Mouse (Mus musculus) hindbrain, postnatal 0 days (tissue): ENCODE measurements around the gene Rcor2. TPM values are rescaled to one million over a fixed set of nuclear protein-coding genes. Genes with fewer than 3 reads are reported as not detected.
A peak's percentile ranks its signal among the peaks of the same experiment; 100 is the strongest.

Experiments used
- ATAC-seq: fragments of 200-750 bp; cut with Nextera tagmentation; 2 replicates; pipeline ENCODE4 v1.8.0; 2017; ENCODE audit warnings: mild to moderate bottlenecking, moderate TSS enrichment, moderate library complexity
- DNase-seq: peaks from one replicate; pipeline ENCODE4 v3.0.0-alpha.2; 2015; ENCODE audit warnings: low spot score
- H3K27ac ChIP-seq: fragments of 300-500 bp; sonication (generic); 2 replicates; pipeline ENCODE4 v1.5.1; 2014; ENCODE audit warnings: mild to moderate bottlenecking
- H3K27me3 ChIP-seq: fragments of 300-500 bp; sonication (generic); 2 replicates; pipeline ENCODE4 v1.6.1; 2014; ENCODE audit warnings: low read length, mixed read lengths; ENCODE audit not compliant: insufficient read depth
- H3K36me3 ChIP-seq: fragments of 300-500 bp; sonication (generic); 2 replicates; pipeline ENCODE4 v1.6.1; 2014; ENCODE audit warnings: low read length, mixed read lengths; ENCODE audit not compliant: insufficient read depth
- H3K4me1 ChIP-seq: fragments of 300-500 bp; sonication (generic); 2 replicates; pipeline ENCODE4 v1.6.1; 2014; ENCODE audit warnings: antibody characterized with exemption, low read length, mixed read lengths; ENCODE audit not compliant: insufficient read depth
- H3K4me2 ChIP-seq: fragments of 300-500 bp; sonication (generic); 2 replicates; pipeline ENCODE4 v1.6.1; 2014; ENCODE audit warnings: low read depth, mild to moderate bottlenecking, low read length, moderate library complexity, mixed read lengths
- H3K4me3 ChIP-seq: fragments of 300-500 bp; sonication (generic); 2 replicates; pipeline ENCODE4 v1.5.1; 2014; ENCODE audit warnings: low read length
- H3K9ac ChIP-seq: fragments of 300-500 bp; sonication (generic); replicated peaks from 2 replicates; pipeline ENCODE4 v1.6.1; 2014; ENCODE audit warnings: mild to moderate bottlenecking, low read length, moderate library complexity, mixed read lengths
- H3K9me3 ChIP-seq: fragments of 300-500 bp; sonication (generic); 2 replicates; pipeline ENCODE4 v1.6.1; 2016; ENCODE audit warnings: low read length, mixed read lengths
- CTCF ChIP-seq: IDR thresholded peaks from 2 replicates; pipeline ENCODE4 v1.5.1; 2016; ENCODE audit warnings: antibody characterized with exemption, control low read depth, low read depth
- WGBS: fragments of 180-500 bp; shearing (Covaris S2); extraction: QIAGEN DNeasy Blood & Tissue Kit; methylation state at CpG from one replicate; pipeline ENCODE4 v1.1.7; 2014; 5-methylcytosine and 5-hydroxymethylcytosine counted together
- polyA plus RNA-seq: library from polyadenylated mRNA; unstranded; fragments of >200 nt; fragmentation: Nextera tagmentation; extraction: Ambion mirVana; gene quantifications from 2 replicates; pipeline ENCODE4 v1.2.1, GENCODE M21; 2015
- total RNA-seq: library from RNA; depleted of rRNA; stranded (reverse); fragments of >200 nt; gene quantifications from 2 replicates; pipeline ENCODE4 v1.2.3, GENCODE M21; 2014

The Rcor2 gene
- total and polyA plus RNA-seq, 2 experiments from 2014 or later, result 16.6 to 73.2 TPM

DNA sequence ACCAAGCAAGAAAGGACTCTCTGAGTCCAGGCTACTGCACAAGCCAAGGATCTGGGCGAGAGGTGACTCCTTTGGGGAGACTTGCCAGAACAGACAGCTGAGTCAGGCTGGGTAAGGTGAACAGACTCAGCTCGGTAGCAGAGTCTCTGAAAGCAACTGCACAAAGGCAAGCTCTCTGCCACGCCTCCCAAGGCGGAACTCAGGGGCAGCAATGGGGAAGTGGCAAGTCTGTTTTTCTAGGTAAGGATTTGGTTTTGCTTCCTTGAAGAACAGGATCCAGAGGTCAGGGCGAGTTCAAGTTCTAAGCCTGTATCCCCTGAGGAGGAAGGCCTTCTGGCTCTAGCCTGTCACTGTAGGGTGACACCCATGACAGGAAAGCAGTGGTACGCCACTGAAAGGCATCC, 40.6 kb upstream of the Rcor2 start:
- no peak overlapping the region for H3K27ac ChIP-seq
- WGBS, result 83% methylated on average over 6 of the region's 6 CpGs
- no peaks in the 10 kb centered on the region for H3K27me3 ChIP-seq
- H3K4me1 ChIP-seq, result no peaks in the 10 kb centered on the region
- no peak overlapping the region for H3K4me2 ChIP-seq
- DNase-seq, result no peak
- H3K9ac ChIP-seq, result no peak overlapping the region
- peaks cover 51% of the 10 kb centered on the region for H3K36me3 ChIP-seq
- TF ChIP-seq CTCF, result no peak
- no peak overlapping the region for H3K4me3 ChIP-seq
- H3K9me3 ChIP-seq, result no peaks in the 10 kb centered on the region
- ATAC-seq, result no peak

DNA sequence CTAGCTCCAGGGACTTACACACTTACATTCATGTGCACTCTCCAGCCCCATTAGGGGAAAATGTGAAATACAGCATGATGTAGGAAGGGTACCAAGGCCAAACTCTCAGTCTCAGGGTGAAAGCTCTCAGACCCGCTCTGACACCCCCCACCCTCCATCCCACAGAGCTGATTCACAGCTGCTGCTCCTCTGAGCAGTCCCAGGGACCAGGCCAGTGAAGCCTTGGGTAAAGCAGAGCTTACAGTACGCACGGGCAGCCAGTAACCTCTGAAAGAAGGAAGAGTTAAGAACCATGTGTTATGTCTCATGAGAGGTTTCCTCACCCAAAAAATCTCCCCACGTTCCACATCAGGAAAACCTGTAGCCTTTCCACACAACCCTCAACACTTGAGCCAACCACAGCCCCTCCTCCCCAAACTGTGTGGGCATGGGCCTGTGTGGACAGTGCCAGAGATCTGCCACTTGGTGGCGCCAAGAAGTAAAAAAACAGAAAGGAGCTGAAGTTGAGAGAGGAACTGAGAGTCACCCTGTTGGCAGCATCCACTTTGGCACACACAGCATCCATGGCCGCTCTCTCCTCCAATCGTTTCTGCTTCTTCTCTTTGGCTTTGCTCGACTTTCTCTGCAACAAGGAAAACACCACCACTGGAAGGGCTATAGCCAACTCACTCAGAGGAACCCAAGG, 32.4 kb upstream of the Rcor2 start:
- Histone ChIP-seq H3K9ac (no peak overlapping the region), H3K4me3 (no peak overlapping the region), H3K4me2 (no peak overlapping the region), H3K4me1 (no peaks in the 10 kb centered on the region; the same call in 1 of the 2 replicates), H3K36me3 (peaks cover 28% of the 10 kb centered on the region), H3K27me3 (no peaks in the 10 kb centered on the region), H3K9me3 (no peaks in the 10 kb centered on the region), H3K27ac (0 out of 2 replicates have a peak overlapping the region, but pooled peaks have one; percentile 26)
- peak; percentile 96 for ATAC-seq
- DNase-seq, result peak; percentile 91
- peak; percentile 96 for TF ChIP-seq CTCF
- 43% methylated on average over 8 of the region's 8 CpGs for WGBS

DNA sequence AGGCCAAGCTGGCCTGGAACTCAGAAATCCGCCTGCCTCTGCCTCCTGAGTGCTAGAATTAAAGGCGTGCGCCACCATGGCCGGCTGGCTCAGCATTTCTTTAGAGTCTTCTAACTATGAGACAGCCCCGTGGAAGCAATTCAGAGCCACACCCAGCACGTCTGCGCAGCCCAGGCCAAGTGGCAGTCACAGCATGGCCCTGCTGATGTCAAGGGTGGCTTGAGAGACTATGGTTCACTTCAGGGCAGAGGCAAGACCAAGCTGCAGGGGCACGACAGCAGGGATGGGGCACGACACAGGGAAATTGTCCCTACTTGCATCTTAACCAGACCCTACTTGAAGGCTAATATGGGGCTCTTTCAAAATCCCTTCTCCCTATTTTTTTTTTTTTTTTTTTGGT, 31.7 kb upstream of the Rcor2 start:
- no peak overlapping the region for H3K4me2 ChIP-seq
- 89% methylated on average over 9 of the region's 9 CpGs for WGBS

DNA sequence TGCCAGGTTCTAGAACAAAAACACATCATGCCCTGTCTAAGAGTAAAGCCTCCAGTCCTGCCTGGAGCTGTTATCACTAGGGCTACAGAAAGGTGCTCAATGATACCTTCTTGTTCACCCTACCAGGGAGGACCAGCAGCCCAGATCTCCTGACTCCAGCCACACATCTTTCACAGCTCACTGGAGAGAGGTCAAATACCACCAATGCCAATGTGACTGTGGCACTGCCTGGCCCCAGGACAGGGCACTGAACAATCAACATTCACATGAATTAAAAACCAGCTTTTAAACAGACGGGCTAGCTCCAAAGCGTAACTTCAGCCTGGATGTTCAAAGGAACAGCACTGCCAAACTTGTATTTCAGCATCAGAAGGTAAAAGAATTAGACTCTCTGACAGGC, 31.1 kb upstream of the Rcor2 start:
- no peak for DNase-seq
- H3K27ac ChIP-seq, result no peak overlapping the region
- no peak overlapping the region for H3K4me3 ChIP-seq
- H3K4me2 ChIP-seq, result no peak overlapping the region
- no peak for ATAC-seq
- H3K9ac ChIP-seq, result no peak overlapping the region
- peaks cover 15% of the 10 kb centered on the region for H3K36me3 ChIP-seq
- no peak for TF ChIP-seq CTCF
- peaks cover 8% of the 10 kb centered on the region for H3K4me1 ChIP-seq
- H3K9me3 ChIP-seq, result no peaks in the 10 kb centered on the region
- H3K27me3 ChIP-seq, result no peaks in the 10 kb centered on the region
- 89% methylated on average over 2 of the region's 2 CpGs for WGBS

More for the DNA sequence above, 31.7 kb upstream of the Rcor2 start:
- Histone ChIP-seq H3K4me3 (no peak overlapping the region), H3K27me3 (no peaks in the 10 kb centered on the region), H3K36me3 (peaks cover 20% of the 10 kb centered on the region), H3K9me3 (no peaks in the 10 kb centered on the region), H3K27ac (no peak overlapping the region), H3K4me1 (peaks cover 7% of the 10 kb centered on the region), H3K9ac (no peak overlapping the region)
- ATAC-seq (no peak), DNase-seq (no peak)
- TF ChIP-seq CTCF, result no peak

DNA sequence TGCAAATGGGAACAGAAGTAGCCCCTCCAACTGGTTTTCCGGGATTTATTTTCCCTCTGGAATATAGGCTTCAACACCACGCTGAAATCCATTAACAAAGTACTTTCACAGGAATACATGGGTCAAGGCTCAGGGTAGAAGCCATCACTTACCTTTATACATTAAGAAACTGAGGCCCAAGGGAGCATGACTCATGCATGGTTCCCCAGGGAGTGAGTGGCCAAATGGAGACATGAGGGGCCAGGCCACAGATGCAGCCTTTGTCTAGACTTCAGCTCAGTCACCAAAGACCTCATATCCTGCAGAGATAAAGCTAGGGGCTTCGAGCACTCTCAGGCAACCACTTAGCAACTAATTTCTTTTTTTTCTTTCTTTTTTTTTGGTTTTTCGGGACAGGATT, 30.4 kb upstream of the Rcor2 start:
- Histone ChIP-seq H3K27ac (no peak overlapping the region), H3K4me3 (no peak overlapping the region), H3K9ac (no peak overlapping the region), H3K4me1 (peaks cover 8% of the 10 kb centered on the region), H3K9me3 (no peaks in the 10 kb centered on the region), H3K27me3 (no peaks in the 10 kb centered on the region), H3K36me3 (peaks cover 8% of the 10 kb centered on the region), H3K4me2 (no peak overlapping the region)
- no peak for DNase-seq
- WGBS, result 76% methylated on average over 4 of the region's 4 CpGs
- ATAC-seq, result no peak
- TF ChIP-seq CTCF, result no peak

DNA sequence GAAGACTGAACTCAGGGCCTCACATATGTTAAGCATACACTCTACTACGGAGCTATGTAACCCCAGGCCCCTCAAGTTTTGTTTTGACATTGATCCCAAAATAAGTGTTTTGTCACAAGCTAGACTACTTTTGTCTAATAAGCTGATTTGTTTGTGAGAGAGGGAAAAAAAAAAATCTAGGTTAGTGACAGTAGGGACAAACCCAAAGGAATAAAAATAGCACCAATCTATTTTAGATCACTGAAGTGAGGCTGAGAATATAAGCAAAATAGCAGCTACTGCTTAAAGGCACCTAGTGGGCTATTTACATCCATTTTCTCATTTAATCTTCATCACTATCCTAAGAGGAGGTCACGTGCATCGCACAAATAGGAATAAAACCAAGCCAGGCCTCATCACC, 27.6 kb upstream of the Rcor2 start:
- ATAC-seq, result no peak
- TF ChIP-seq CTCF, result no peak
- 74% methylated on average over 3 of the region's 3 CpGs for WGBS
- H3K27ac ChIP-seq, result no peak overlapping the region
- H3K4me3 ChIP-seq, result peak overlapping the region; percentile 75
- no peaks in the 10 kb centered on the region for H3K27me3 ChIP-seq
- H3K36me3 ChIP-seq, result no peaks in the 10 kb centered on the region
- no peaks in the 10 kb centered on the region for H3K9me3 ChIP-seq
- peak overlapping the region; percentile 73 for H3K9ac ChIP-seq
- H3K4me1 ChIP-seq, result peaks cover 8% of the 10 kb centered on the region
- H3K4me2 ChIP-seq, result peak overlapping the region; percentile 97
- DNase-seq, result no peak

DNA sequence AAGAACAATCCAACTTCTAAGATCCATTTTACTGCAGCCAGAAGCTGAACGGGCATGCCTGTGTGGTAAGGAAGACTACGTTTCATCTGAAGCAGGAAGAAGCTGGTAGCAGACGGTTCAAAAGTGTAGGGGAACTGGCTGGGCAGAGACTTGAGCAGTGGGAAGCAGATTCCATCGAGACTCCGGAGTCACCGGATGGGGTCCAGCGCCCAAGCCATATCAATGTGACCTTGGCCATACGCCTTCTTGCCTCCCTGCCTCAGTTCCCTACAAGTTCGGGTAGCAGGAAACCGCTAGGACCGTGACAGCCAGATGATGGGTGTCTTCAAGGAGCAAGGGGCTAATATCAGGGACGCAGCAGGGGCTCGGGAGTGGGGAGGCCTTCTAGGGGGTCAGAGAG, 26.8 kb upstream of the Rcor2 start:
- H3K4me2 ChIP-seq, result peak overlapping the region; percentile 97
- H3K9ac ChIP-seq, result peak overlapping the region; percentile 73
- no peak for DNase-seq
- ATAC-seq, result 0 out of 2 replicates have a peak, but pooled peaks have one; percentile 3
- no peaks in the 10 kb centered on the region for H3K27me3 ChIP-seq
- H3K9me3 ChIP-seq, result no peaks in the 10 kb centered on the region
- H3K36me3 ChIP-seq, result no peaks in the 10 kb centered on the region
- no peak for TF ChIP-seq CTCF
- H3K27ac ChIP-seq, result peak overlapping the region; percentile 87
- WGBS, result 2% methylated on average over 13 of the region's 13 CpGs
- peaks cover 8% of the 10 kb centered on the region for H3K4me1 ChIP-seq
- H3K4me3 ChIP-seq, result peak overlapping the region; percentile 75
